Mouse (Mus musculus): ENCODE measurements around the gene Nipsnap2.

DNA sequence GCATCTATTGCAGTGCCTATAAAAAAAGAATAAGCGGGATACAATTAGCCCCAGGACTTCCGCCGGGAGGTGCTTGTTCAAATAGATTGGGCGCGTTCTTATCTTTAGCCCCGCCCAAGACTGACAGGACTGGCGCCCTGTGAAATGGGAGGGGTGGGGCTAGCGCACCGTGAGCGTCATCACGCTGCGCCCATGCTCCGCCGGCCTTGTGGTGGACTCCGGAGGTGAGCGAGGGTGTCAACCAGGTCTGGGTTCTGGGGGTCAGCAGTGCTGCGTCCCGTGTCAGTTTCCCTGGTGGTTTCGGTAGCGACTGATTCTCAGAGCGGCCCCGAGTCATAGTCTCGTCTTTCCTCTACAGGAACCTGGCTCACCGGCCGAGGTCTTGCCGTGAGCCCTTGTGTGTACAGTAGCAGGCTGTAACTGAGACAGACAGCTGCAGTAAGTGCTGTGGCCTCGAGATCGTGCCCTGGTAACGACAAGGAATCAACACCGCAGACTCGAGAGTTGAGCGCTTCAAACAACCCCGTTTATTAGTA lies 9.5 kb upstream of the Nipsnap2 start, which contains the start of gene Mrps17:
- TF ChIP-seq EP300 (optimal IDR thresholded peaks at IDR 0.05) (no peak), CTCF (IDR thresholded peaks at IDR 0.05; ENCODE audit: low read depth) (no peak)

Measured in stomach, postnatal 0 days (tissue).